In genomic region chr17:37047332-37047976, GRCm38 (mm10) we compare ENCODE assay signal across 8 mouse cellular contexts. TPM values are rescaled to one million over a fixed set of nuclear protein-coding genes. Genes with fewer than 3 reads are reported as not detected.
DNase-seq lines count a peak whose midpoint lies in the region; ATAC-seq and TF ChIP-seq lines count a peak whose summit lies in the region.

No protein-coding gene starts in this region.

- peaks cover 38% of the 10 kb centered on the region for H3K4me1 ChIP-seq in heart, embryonic 13.5 days
- peaks cover 5 to 9% of the 10 kb centered on the region in 2 experiments; a peak in 2 of 4 replicates for H3K4me1 ChIP-seq in ES-E14 (ENCODE audit: control insufficient read depth in 2 of 2, insufficient read depth in 2 of 2, low read length in 2 of 2, poor library complexity in 1 of 2)
- H3K4me1 ChIP-seq in forebrain, embryonic 12.5 days: peaks cover 47% of the 10 kb centered on the region
- H3K4me1 ChIP-seq in midbrain, embryonic 13.5 days (replicated peaks): peaks cover 59% of the 10 kb centered on the region

- no peak for DNase-seq in heart, postnatal 25 days (ENCODE audit: low spot score)
- no peak for DNase-seq in ES-E14 (ENCODE audit: low read depth, low spot score)
- no peak for DNase-seq in frontal cortex, postnatal 36 days (ENCODE audit: low spot score in 2 of 2)
- DNase-seq in urinary bladder, postnatal 25 days (ENCODE audit: low spot score): no peak
- DNase-seq in adrenal gland, adult 2 months: no peak

- WGBS in heart, embryonic 13.5 days: 29% methylated on average over 19 of the region's 19 CpGs
- 14% methylated on average over 19 of the region's 19 CpGs for WGBS in forebrain, embryonic 12.5 days
- 16% methylated on average over 19 of the region's 19 CpGs for WGBS in midbrain, embryonic 13.5 days

- no peak for ATAC-seq in heart, embryonic 13.5 days (ENCODE audit: extremely low read depth, insufficient number of reproducible peaks, low FRiP score, low TSS enrichment)
- ATAC-seq in forebrain, embryonic 12.5 days (ENCODE audit: low FRiP score): no peak
- no peak for ATAC-seq in midbrain, embryonic 13.5 days

- H3K27me3 ChIP-seq in heart, embryonic 13.5 days (replicated peaks): peaks cover 19% of the 10 kb centered on the region
- peaks cover 12% of the 10 kb centered on the region for H3K27me3 ChIP-seq in forebrain, embryonic 12.5 days
- peaks cover 6% of the 10 kb centered on the region for H3K27me3 ChIP-seq in midbrain, embryonic 13.5 days

- peak overlapping the region; percentile 93; the same call in 1 of the 2 replicates for H3K9ac ChIP-seq in heart, embryonic 13.5 days
- H3K9ac ChIP-seq in ES-E14 (ENCODE audit: insufficient read depth, low read depth, low read length, poor library complexity, severe bottlenecking): peak overlapping the region; percentile 93
- H3K9ac ChIP-seq in forebrain, embryonic 12.5 days: peak overlapping the region; percentile 96
- H3K9ac ChIP-seq in midbrain, embryonic 13.5 days (replicated peaks): peak overlapping the region; percentile 98

- no peaks in the 10 kb centered on the region for H3K9me3 ChIP-seq in heart, embryonic 13.5 days
- H3K9me3 ChIP-seq in ES-E14 (ENCODE audit: control insufficient read depth, insufficient read depth, low read depth, low read length): no peaks in the 10 kb centered on the region
- H3K9me3 ChIP-seq in forebrain, embryonic 12.5 days: no peaks in the 10 kb centered on the region
- H3K9me3 ChIP-seq in midbrain, embryonic 13.5 days: no peaks in the 10 kb centered on the region

- peak overlapping the region; percentile 97 for H3K4me2 ChIP-seq in heart, embryonic 13.5 days
- H3K4me2 ChIP-seq in forebrain, embryonic 12.5 days: peak overlapping the region; percentile 88
- H3K4me2 ChIP-seq in midbrain, embryonic 13.5 days (replicated peaks): peak overlapping the region; percentile 91

- H3K4me3 ChIP-seq in heart, embryonic 13.5 days: peak overlapping the region; percentile 87
- H3K4me3 ChIP-seq in ES-E14 (ENCODE audit: insufficient read depth in 1 of 2, low read depth in 1 of 2, low read length in 2 of 2, poor library complexity in 1 of 2, severe bottlenecking in 1 of 2): peak overlapping the region; percentile 92 to 97
- H3K4me3 ChIP-seq in forebrain, embryonic 12.5 days (replicated peaks): peak overlapping the region; percentile 86
- H3K4me3 ChIP-seq in midbrain, embryonic 13.5 days (replicated peaks): peak overlapping the region; percentile 90

- in situ Hi-C loops in ES-E14 (cut with MboI; ENCODE audit: low sequenced_read_pairs in 2 of 2, unreplicated experiment in 2 of 2): no loop called here

- H3K36me3 ChIP-seq in heart, embryonic 13.5 days: 0 out of 2 replicates have a peak, but pooled peaks cover under 1% of the 10 kb centered on the region
- peaks cover 13% of the 10 kb centered on the region for H3K36me3 ChIP-seq in ES-E14 (ENCODE audit: control insufficient read depth, insufficient read depth, low read length, poor library complexity, severe bottlenecking)
- H3K36me3 ChIP-seq in forebrain, embryonic 12.5 days (replicated peaks): no peaks in the 10 kb centered on the region
- 0 out of 2 replicates have a peak, but pooled peaks cover 3% of the 10 kb centered on the region for H3K36me3 ChIP-seq in midbrain, embryonic 13.5 days

- intact Hi-C loops in heart, postnatal 25 days (cut with DNase I): loop anchor here (2.0 to 5.0 kb wide), 5 partner anchors 45 to 225 kb away; partner anchors contain the start of genes Trim40, Zfp57, Znrd1 and Znrd1as

- H3K27ac ChIP-seq in heart, embryonic 13.5 days (replicated peaks): no peak overlapping the region
- peak overlapping the region; percentile 65; the same call in 1 of the 2 replicates for H3K27ac ChIP-seq in ES-E14 (ENCODE audit: insufficient read depth, low read depth, low read length, poor library complexity, severe bottlenecking)
- H3K27ac ChIP-seq in forebrain, embryonic 12.5 days: peak overlapping the region; percentile 47; the same call in 1 of the 2 replicates
- H3K27ac ChIP-seq in midbrain, embryonic 13.5 days: peak overlapping the region; percentile 95

TF ChIP-seq in ES-E14, 5 proteins besides CTCF, POLR2A, EP300 and RAD21:
- peak; percentile 70; the same call in 1 of the 2 replicates for TF ChIP-seq MAFK (IDR thresholded peaks at IDR 0.05; ENCODE audit: insufficient read depth, low read depth, low read length)
- TF ChIP-seq HCFC1 (IDR thresholded peaks at IDR 0.05; ENCODE audit: borderline replicate concordance, insufficient read depth, low read length): no peak
TF ChIP-seq in ES-E14: peak in this region for 1.

RNA-seq across cellular contexts. Expression of gene Gabbr1, which starts 1.7 kb away (rescaled TPM):
- 4.5 and 6.9 TPM in 2 replicates for polyA plus RNA-seq in heart, embryonic 13.5 days (2015; fragmentation: Nextera tagmentation; extraction: Ambion mirVana)
- total RNA-seq in heart, postnatal 25 days (2021): 1 to 10 TPM; 6.9 to 7.4 TPM
- total RNA-seq in ES-E14 (2012; rRNA removed): 60.9 and 106 TPM in 2 replicates
- 31.7 and 32.6 TPM in 2 replicates for polyA plus RNA-seq in forebrain, embryonic 12.5 days (2016; fragmentation: Nextera tagmentation; extraction: Ambion mirVana)
- 46.7 and 53.2 TPM in 2 replicates for polyA plus RNA-seq in midbrain, embryonic 13.5 days (2015; fragmentation: Nextera tagmentation; extraction: Ambion mirVana)
- total RNA-seq in adrenal gland, adult 2 months (2021): 10 to 100 TPM; 22.5 to 25.7 TPM
- 28.3 and 29.1 TPM in 2 replicates for polyA plus RNA-seq in adrenal gland, adult 2 months (2012; rRNA removed)

RNA-seq across cellular contexts. Expression of gene Mog, which starts 24.3 kb away (rescaled TPM):
- polyA plus RNA-seq in heart, embryonic 13.5 days (2015; fragmentation: Nextera tagmentation; extraction: Ambion mirVana): not detected in 2 replicates
- total RNA-seq in heart, postnatal 25 days (2021): not detected
- 0.62 and 0.85 TPM in 2 replicates for total RNA-seq in ES-E14 (2012; rRNA removed)
- polyA plus RNA-seq in forebrain, embryonic 12.5 days (2016; fragmentation: Nextera tagmentation; extraction: Ambion mirVana): 1.1 and 1.2 TPM in 2 replicates
- polyA plus RNA-seq in midbrain, embryonic 13.5 days (2015; fragmentation: Nextera tagmentation; extraction: Ambion mirVana): 1.6 TPM in 2 replicates
- total RNA-seq in adrenal gland, adult 2 months (2021): not detected
- polyA plus RNA-seq in adrenal gland, adult 2 months (2012; rRNA removed): not detected in 2 replicates

RNA-seq across cellular contexts. Expression of gene Olfr90, which starts 40.8 kb away (rescaled TPM):
- not detected in 2 replicates for polyA plus RNA-seq in heart, embryonic 13.5 days (2015; fragmentation: Nextera tagmentation; extraction: Ambion mirVana)
- not detected for total RNA-seq in heart, postnatal 25 days (2021)
- total RNA-seq in ES-E14 (2012; rRNA removed): 0.11 and 0.22 TPM in 2 replicates
- 0.06 and 0.15 TPM in 2 replicates for polyA plus RNA-seq in forebrain, embryonic 12.5 days (2016; fragmentation: Nextera tagmentation; extraction: Ambion mirVana)
- not detected in 2 replicates for polyA plus RNA-seq in midbrain, embryonic 13.5 days (2015; fragmentation: Nextera tagmentation; extraction: Ambion mirVana)
- total RNA-seq in adrenal gland, adult 2 months (2021): not detected
- polyA plus RNA-seq in adrenal gland, adult 2 months (2012; rRNA removed): not detected in 2 replicates

RNA-seq across cellular contexts. Expression of gene Zfp57, which starts 46.5 kb away (rescaled TPM):
- 42.5 and 45.5 TPM in 2 replicates for polyA plus RNA-seq in heart, embryonic 13.5 days (2015; fragmentation: Nextera tagmentation; extraction: Ambion mirVana)
- total RNA-seq in heart, postnatal 25 days (2021): 1 to 10 TPM; 1.6 to 2.9 TPM
- total RNA-seq in ES-E14 (2012; rRNA removed): 360 and 437 TPM in 2 replicates
- 193 and 197 TPM in 2 replicates for polyA plus RNA-seq in forebrain, embryonic 12.5 days (2016; fragmentation: Nextera tagmentation; extraction: Ambion mirVana)
- polyA plus RNA-seq in midbrain, embryonic 13.5 days (2015; fragmentation: Nextera tagmentation; extraction: Ambion mirVana): 262 and 272 TPM in 2 replicates
- total RNA-seq in adrenal gland, adult 2 months (2021): 1 to 10 TPM; 2.0 to 2.1 TPM
- 0.70 and 0.98 TPM in 2 replicates for polyA plus RNA-seq in adrenal gland, adult 2 months (2012; rRNA removed)

RNA-seq across cellular contexts. Expression of gene Olfr91, which starts 50.6 kb away (rescaled TPM):
- polyA plus RNA-seq in heart, embryonic 13.5 days (2015; fragmentation: Nextera tagmentation; extraction: Ambion mirVana): not detected in 2 replicates
- total RNA-seq in heart, postnatal 25 days (2021): not detected
- 0.11 and 0.13 TPM in 2 replicates for total RNA-seq in ES-E14 (2012; rRNA removed)
- polyA plus RNA-seq in forebrain, embryonic 12.5 days (2016; fragmentation: Nextera tagmentation; extraction: Ambion mirVana): not detected in 2 replicates
- polyA plus RNA-seq in midbrain, embryonic 13.5 days (2015; fragmentation: Nextera tagmentation; extraction: Ambion mirVana): not detected in 2 replicates
- total RNA-seq in adrenal gland, adult 2 months (2021): not detected
- polyA plus RNA-seq in adrenal gland, adult 2 months (2012; rRNA removed): not detected in 2 replicates
